Mouse (Mus musculus): ENCODE results near the gene Cacna2d3.

The Cacna2d3 gene

DNA sequence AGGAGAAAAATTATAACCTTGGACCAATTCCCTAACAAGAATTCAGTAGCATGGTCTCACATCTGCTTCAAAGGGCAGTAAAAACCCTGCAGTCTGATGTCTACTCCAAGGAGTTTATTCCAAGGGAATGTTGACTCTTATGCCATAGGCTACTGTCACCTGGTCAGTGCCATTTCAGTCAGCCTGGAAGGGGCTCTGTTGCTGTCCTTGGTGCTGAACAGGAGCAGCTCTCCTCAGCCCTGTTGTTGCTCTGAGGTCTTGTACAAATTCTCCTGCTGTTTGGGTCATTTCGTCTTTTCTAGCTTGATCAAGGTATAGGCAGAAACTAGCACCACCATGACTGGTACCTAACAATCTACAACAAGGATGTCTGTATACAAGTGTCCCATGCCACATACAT is 64.7 kb downstream of the Cacna2d3 start:
- in situ Hi-C loops (cut with MboI; ENCODE audit: low pct_unique_long_range_greater_than_20kb in 1 of 2, low sequenced_read_pairs in 2 of 2, unreplicated experiment in 1 of 2) = no loop called here

DNA sequence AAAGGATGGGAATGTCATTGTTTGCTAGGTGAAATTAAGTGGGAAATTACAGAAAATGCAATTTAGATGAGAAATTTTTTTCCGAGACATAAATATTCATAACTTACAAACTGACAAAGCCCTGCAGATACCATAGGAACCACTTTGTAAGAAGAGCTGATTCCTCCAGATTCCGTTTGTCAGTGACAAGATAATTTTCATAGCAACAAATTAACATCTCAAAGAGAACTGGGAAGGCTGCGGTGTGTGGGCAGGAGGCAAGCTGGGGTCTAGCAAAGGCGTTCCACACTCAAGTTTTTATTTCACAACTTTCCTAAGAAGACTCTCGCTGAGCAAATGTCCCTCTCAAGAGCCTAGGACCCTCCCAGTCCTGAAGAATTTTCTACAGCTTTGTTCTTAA is 71.1 kb downstream of the Cacna2d3 start:
- in situ Hi-C loops (cut with MboI; ENCODE audit: low pct_unique_long_range_greater_than_20kb in 1 of 2, low sequenced_read_pairs in 2 of 2, unreplicated experiment in 1 of 2) = no loop called here

DNA sequence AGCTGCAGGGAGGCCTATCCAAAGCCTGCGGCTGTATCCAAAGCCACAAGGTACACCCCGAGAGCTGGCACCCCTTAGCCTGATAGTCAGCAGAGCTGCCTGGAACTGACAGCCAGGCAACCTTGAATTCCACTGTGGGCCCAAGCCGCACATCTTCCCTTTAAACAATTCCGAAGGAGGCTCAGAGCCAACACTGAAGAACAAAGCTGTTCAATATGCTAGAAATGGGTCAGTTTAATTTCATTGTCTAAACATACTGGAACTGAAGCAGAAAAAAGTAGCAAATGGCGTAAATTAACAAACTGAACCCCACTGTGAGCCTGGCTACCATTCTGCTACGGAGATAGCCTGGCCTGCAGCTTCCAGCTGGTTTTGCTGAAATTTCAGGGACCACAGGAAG is 72.9 kb downstream of the Cacna2d3 start:
- in situ Hi-C loops (cut with MboI; ENCODE audit: low pct_unique_long_range_greater_than_20kb in 1 of 2, low sequenced_read_pairs in 2 of 2, unreplicated experiment in 1 of 2) = no loop called here

DNA sequence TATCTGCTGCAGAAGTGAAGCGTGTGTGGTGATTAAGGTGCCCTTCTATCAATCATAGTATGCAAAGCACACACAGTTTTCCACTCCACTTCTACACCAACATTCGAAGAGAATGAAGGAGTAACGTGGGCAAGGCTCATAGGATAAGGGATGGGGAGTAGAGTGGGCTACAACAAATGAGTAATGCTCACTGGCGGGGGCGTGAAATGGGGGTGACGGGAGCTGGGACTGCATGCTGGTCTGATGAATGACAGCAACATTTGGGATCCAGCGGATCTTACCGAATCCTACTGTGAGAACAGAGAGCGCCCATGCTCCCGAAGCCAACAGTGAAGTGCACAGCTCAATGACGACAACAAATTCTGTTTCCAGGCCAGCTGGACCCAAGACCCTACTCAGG is 76.2 kb downstream of the Cacna2d3 start:
- in situ Hi-C loops (cut with MboI; ENCODE audit: low pct_unique_long_range_greater_than_20kb in 1 of 2, low sequenced_read_pairs in 2 of 2, unreplicated experiment in 1 of 2) = no loop called here

DNA sequence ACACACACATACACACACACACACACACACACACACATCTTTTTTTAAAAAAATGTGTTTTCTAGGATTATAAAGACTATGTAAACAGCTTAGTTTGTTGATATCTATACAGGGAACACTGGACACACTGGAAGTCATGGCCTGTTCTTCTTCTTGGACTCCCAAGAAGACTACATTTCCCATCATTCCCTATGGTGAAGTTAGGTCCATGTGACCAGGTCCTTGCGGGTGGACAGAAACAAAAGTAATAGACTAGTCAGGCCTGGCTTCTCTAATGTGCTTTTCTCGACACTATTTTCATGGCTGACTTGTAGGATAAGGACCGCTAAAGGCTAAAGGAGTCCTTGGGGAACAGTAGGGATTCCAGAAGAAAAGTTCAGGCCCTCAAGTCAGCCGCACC is 78.4 kb downstream of the Cacna2d3 start:
- in situ Hi-C loops (cut with MboI; ENCODE audit: low pct_unique_long_range_greater_than_20kb in 1 of 2, low sequenced_read_pairs in 2 of 2, unreplicated experiment in 1 of 2) = no loop called here

DNA sequence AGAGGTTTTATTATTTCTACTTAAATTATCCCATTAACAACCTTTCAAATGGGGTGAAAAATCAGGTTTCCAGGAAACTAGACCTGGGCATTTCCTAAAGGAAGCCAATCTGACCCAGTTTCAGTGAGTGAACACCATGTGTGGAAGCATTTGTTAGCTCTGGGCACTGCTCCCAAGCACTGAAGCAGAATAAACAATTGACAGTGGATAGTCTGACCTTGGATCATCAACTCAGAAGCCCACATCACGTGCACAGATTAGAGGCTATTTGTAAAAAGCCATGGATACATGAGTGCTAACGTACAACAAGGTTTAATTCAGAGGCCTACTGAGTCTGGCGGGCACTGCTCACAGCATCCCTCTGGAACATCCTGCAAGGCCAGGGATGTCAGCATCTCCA is 82.4 kb downstream of the Cacna2d3 start:
- in situ Hi-C loops (cut with MboI; ENCODE audit: low pct_unique_long_range_greater_than_20kb in 1 of 2, low sequenced_read_pairs in 2 of 2, unreplicated experiment in 1 of 2) = no loop called here

DNA sequence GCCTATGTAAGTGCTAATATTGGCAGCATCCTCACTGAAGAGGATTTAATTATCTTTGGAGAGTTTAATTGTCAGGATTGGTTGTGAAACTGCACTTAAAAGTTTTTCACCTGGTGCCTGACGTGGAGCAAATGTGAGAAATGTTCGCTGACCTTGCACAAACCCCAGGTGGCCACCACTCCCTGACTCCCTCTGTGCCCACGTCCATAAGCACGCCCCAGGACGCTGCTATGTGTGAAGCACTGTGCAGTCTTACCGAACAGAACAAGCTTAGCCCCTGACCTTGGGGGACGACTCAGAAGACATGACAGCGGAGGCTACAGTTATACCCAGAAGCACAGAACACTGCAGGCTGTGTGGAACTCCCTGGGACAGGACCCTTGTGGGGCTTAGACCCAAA is 93.5 kb downstream of the Cacna2d3 start:
- in situ Hi-C loops (cut with MboI; ENCODE audit: low pct_unique_long_range_greater_than_20kb in 1 of 2, low sequenced_read_pairs in 2 of 2, unreplicated experiment in 1 of 2) = no loop called here

DNA sequence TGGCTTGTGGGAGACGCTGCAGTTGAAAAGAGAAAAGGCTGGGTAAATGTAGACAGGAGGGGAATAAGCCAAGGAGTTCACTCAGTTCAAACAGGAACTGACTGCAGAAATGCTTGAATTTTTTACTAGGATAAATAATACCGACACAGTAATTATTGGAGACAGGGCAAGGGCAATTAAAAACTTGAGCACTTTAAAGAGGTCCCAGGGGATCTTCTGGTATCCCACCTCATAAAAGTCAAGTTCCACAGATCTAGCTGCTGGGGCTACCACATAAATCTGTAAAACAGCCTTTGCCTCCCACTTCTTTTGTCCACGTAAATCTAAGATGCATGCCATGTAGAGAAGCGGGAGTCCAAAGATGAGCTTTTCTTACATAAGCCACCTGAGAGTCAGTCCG is 109.2 kb downstream of the Cacna2d3 start:
- in situ Hi-C loops (cut with MboI; ENCODE audit: low pct_unique_long_range_greater_than_20kb in 1 of 2, low sequenced_read_pairs in 2 of 2, unreplicated experiment in 1 of 2) = no loop called here

DNA sequence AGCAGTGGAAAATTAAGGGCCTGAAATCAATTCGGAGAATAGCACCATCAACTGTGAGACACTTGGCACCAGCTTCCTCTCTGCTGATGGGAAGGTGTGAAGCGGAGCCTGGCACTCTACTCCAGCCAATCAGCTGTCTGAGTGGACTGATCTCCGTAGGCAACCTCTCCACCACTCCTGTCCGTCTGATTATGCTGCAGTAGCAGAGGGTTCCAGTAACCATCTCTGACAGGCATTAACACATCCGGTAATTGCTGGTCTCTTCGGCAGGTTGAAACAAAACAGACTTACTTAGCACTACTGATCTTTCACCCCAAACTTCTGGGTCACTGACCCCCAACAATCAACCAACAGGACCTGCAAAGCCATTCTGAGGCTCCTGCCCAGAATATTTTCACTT is 112.9 kb downstream of the Cacna2d3 start:
- in situ Hi-C loops (cut with MboI; ENCODE audit: low pct_unique_long_range_greater_than_20kb in 1 of 2, low sequenced_read_pairs in 2 of 2, unreplicated experiment in 1 of 2) = no loop called here

DNA sequence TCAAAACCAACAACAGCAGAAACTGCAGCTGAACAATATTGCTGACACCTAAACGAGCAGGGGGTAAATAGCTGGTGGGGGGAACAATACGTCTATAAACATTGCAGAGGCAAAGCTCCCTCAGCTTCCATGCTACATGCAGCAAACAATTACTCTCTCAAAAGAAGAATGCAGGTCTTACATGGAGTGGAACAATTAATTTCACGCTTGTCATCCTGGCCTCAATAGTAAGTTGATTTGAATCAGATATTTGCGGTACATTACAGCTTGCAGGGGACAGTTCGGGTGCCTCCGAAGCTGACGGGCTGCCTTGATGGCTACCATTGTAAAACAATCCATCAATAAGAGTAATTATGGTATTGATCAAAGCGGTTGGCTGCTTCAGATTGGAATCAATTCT is 122.2 kb downstream of the Cacna2d3 start:
- in situ Hi-C loops (cut with MboI; ENCODE audit: low pct_unique_long_range_greater_than_20kb in 1 of 2, low sequenced_read_pairs in 2 of 2, unreplicated experiment in 1 of 2) = no loop called here

DNA sequence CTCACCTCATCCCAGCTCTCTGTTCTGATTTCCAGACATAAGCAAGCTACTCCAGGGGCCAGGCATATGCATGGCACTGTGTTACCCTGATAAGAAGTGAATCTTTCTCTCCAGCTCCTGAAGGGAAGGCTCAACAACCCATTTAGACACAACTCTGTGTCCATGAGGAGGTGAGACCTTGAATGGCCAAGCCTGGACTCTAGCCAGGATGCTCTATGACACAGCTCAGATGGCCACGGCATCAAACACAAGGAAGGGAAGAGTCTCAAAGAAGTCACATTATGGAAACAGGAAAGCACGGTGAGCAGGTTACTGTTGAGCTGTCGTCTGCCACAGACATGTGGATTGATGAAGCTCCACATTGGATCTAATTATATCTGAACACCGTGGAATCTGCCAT is 128.8 kb downstream of the Cacna2d3 start:
- in situ Hi-C loops (cut with MboI; ENCODE audit: low pct_unique_long_range_greater_than_20kb in 1 of 2, low sequenced_read_pairs in 2 of 2, unreplicated experiment in 1 of 2) = no loop called here

DNA sequence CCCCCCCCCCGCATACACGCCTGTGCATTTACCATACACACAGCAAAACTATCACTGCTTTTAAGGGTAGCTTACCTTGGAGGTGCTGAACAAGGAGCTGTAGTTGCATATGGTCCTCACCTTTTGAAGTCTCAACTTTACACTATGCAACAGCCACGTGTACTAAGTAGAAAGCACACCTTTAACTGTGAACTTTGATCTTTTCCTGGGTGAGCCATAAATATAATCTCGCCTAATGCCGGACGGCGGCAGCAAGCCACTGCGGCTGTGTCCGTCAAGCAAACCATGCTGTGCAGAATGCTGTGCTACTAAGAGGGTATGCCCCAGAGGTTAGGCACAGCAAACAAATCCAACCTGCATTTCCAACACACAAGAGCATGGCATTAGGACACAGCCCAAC is 132.0 kb downstream of the Cacna2d3 start:
- in situ Hi-C loops (cut with MboI; ENCODE audit: low pct_unique_long_range_greater_than_20kb in 1 of 2, low sequenced_read_pairs in 2 of 2, unreplicated experiment in 1 of 2) = no loop called here

DNA sequence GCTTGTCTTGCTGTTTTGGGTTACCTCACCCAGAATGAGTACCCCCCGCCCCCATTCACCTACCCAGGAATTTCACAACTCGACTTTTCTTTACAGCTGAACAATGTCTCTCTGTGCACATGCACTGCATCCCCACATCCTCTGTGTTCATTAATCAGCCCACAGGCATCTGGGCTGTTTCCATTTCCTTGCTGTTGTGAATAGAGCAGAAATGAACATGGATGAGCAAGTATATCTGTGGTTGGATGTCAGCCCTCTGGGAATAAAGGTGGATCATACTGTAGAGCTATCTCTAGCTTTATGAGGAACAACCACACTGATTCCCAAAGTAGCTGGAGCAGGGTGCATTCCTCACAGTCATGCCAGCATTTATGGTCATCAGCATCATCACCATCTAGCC is 139.7 kb downstream of the Cacna2d3 start:
- in situ Hi-C loops (cut with MboI; ENCODE audit: low pct_unique_long_range_greater_than_20kb in 1 of 2, low sequenced_read_pairs in 2 of 2, unreplicated experiment in 1 of 2) = no loop called here

DNA sequence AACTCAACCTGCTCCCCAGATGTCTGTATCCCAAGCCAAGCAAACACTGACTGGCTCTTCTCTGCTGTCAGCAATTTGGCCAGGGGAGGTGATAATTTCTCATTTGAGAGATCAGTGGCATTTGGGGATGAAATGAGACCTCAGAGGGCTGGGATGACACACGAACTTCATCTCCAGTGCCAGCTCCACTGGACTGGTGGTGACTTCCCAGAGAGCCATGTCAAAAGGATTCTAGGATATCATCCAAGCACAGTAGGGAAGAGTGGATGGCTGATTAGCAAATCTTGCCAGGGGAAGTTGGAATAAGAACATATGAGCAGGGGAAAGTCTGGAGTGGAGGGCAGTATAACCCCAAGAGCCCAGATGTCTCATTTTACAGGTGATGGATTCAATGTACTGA is 143.9 kb downstream of the Cacna2d3 start:
- in situ Hi-C loops (cut with MboI; ENCODE audit: low pct_unique_long_range_greater_than_20kb in 1 of 2, low sequenced_read_pairs in 2 of 2, unreplicated experiment in 1 of 2) = no loop called here

DNA sequence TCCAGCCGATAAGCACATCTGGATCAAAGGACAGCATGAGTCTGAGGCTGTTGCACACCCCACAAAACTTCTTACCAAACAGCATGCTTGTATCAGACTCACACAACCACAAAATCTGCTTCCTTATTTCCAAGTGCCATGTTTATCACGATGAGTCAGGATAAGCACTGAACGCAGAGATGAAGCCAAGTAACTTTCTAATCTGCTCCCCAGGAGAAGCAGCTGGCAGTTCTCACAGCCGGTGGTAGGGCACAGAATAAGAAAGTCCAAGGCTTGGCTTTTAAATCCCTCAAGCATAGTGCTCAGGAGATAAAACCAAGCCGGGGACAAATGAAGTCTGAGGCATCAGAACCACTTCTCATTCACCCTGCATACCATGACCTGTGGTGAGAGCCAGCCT is 146.1 kb downstream of the Cacna2d3 start:
- in situ Hi-C loops (cut with MboI; ENCODE audit: low pct_unique_long_range_greater_than_20kb in 1 of 2, low sequenced_read_pairs in 2 of 2, unreplicated experiment in 1 of 2) = no loop called here

DNA sequence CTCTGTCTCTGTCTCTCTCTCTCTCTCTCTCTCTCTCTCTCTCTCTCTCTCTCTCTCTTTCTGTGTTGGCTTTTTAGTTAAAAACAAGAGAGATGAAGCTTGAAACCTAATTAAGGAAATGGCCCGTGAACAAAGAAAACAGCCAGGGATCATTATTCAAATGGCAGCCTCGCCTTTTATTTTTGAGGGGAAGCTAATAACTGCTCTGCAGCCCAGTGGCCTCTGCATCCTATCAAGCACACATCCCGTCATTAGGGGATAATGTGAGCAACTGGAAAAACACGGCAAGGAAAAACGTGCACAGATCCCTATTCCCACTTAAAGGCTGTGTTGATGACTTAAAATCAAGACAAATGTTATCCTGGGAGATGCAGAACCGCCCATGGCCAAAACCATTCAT is 159.0 kb downstream of the Cacna2d3 start:
- in situ Hi-C loops (cut with MboI; ENCODE audit: low pct_unique_long_range_greater_than_20kb in 1 of 2, low sequenced_read_pairs in 2 of 2, unreplicated experiment in 1 of 2) = no loop called here

DNA sequence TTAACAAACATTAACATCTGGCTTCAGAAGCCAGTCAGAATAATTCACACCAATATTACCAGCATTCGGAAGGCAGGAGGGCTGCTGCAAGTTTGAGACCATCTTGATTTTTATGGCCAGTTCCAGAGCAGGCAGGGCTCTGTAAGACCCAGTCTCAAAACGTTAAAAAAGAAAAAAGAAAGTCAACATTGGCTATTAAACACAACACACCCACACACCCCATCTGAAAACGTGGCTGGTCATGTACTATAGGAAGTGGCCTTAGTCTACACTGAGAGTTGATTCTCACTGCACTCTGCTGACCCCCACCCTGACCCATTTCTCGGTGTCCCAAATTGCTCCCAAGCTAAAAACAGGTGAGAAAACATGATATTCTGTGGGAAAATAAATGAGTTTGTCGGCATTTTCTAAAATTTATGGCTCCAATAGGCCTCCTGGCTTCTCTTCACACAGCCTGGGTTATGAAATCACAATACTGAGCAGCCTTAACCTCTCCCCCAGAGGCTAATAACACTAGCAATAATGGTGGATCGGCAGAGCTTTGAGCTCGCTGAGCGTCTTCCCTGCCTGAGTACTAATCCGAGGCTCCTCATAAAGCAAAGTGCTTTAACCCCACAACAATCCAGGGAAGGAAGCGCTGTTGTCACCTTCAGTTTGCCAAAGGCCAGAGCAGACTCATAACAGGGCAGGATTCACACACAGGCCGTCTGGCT is 160.4 kb downstream of the Cacna2d3 start:
- in situ Hi-C loops (cut with MboI; ENCODE audit: low pct_unique_long_range_greater_than_20kb in 1 of 2, low sequenced_read_pairs in 2 of 2, unreplicated experiment in 1 of 2) = no loop called here

DNA sequence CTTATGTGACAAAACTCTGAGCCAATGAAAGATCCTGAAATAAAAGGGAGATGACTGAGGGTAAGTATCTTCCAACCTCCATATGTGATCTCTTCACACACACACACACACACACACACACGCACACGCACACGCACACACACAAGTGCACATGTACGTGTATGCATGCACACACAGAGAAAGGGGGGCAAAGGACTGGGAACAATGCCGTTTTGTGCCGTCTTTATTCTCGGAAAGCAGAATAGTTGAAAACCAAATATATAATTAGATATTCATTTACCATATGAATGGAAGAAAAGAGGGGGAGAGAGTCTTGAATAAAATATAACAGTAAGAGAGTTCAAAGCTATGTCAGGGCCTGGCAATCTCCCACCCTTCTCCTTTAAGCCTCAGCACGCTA is 163.2 kb downstream of the Cacna2d3 start:
- in situ Hi-C loops (cut with MboI; ENCODE audit: low pct_unique_long_range_greater_than_20kb in 1 of 2, low sequenced_read_pairs in 2 of 2, unreplicated experiment in 1 of 2) = no loop called here

DNA sequence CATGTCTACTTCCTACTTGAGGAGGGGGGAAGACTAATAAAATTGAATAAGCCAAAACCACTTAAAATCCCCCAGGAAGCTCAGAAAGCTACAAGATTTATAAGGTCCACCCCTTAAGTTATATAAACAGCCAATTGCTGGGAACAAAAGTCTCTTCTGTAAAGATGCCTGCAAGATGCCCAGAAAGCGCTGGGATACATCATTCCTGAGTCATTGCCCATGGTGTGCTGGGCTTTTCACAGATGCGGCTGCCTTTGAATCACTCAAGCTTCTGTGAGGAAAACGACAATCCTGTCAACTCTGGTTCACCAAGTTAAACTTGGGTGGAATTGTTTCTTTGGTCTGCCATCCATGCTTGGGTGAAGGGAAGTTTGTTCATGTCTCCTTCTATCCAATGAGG is 165.5 kb downstream of the Cacna2d3 start:
- in situ Hi-C loops (cut with MboI; ENCODE audit: low pct_unique_long_range_greater_than_20kb in 1 of 2, low sequenced_read_pairs in 2 of 2, unreplicated experiment in 1 of 2) = no loop called here

DNA sequence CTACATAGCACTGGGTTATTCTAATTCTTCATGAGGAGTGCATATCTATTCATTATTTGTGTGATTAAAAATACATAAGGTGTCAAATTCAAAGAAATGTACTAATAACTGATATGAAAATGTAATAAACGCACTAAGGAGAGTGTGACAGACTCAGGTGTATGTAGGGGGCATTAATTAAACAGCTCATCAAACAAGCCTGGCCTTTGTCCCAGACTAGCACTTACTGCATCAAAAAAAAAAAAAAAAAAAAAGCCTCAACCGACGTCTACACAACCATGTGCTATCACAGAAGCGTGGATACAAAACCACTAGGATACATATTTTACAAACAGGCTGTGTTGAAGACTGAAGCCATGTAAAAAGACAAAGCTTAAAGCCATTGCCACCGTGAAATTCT is 169.2 kb downstream of the Cacna2d3 start:
- in situ Hi-C loops (cut with MboI; ENCODE audit: low pct_unique_long_range_greater_than_20kb in 1 of 2, low sequenced_read_pairs in 2 of 2, unreplicated experiment in 1 of 2) = no loop called here

DNA sequence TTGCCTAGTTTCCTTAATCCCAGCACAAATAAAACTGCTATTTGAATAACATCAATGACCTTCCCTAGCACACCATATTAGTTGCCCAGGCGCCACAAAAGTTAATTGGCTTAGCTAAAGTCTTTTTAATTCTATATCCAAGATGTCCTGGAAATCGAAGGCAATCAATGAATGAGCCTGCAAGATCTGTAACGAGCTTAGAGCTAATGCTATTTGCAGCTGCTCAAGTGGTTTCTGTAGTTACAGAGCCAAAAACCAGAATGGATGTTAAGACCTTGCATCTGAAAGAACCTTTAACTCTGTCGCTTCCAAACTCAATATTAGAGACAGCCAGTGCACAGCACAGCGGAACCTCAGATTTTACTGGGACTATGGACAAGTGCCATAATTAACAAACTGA is 173.0 kb downstream of the Cacna2d3 start:
- in situ Hi-C loops (cut with MboI; ENCODE audit: low pct_unique_long_range_greater_than_20kb in 1 of 2, low sequenced_read_pairs in 2 of 2, unreplicated experiment in 1 of 2) = no loop called here
